Mouse (Mus musculus): ENCODE results near the gene Slc34a3. TPM values are rescaled to one million over a fixed set of nuclear protein-coding genes. Genes with fewer than 3 reads are reported as not detected.

Slc34a3 gene
- total and polyA plus RNA-seq, 3 experiments, result not detected

DNA sequence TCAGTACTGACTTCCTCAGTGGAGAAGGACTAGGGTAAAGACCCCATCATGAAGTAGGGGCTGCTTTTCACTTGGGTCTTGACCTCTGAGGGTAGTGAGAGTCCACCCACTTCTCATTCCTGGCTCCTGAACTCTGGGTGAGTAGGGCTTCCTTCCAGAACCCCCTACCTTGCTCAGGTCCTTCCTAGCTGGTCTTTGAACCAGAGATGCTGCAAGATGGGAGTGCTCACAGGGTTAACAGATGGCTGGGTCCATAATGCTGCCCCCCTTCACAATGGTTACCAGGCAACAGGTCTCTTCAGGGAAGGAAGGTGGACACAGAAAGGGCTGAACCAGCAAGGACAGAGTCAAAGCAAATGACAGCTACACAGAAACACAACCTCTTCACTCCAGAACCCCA, 15.7 kb downstream of the Slc34a3 start, which contains the start of gene Fam166a:
Gene Fam166a (plus strand): TSS at position 301 of the 400 bp plus-strand sequence.
- no peak for DNase-seq (ENCODE audit: extremely low read depth)
- dilution Hi-C loops (cut with MboI; ENCODE audit: extremely low pct_ligation_motif_present, extremely low pct_unique_long_range_greater_than_20kb, low sequenced_read_pairs), result no loop called here
- in situ Hi-C loops (cut with MboI; ENCODE audit: low pct_ligation_motif_present, low pct_unique_long_range_greater_than_20kb, low sequenced_read_pairs), result no loop called here
- Histone ChIP-seq H3K36me3 (replicated peaks in 1 of 2; ENCODE audit: control insufficient read depth in 1 of 2, insufficient read depth in 1 of 2, low read length in 1 of 2) (peaks cover 17 to 21% of the 10 kb centered on the region in 2 experiments), H3K4me3 (replicated peaks in 1 of 3; ENCODE audit: low read depth in 2 of 3, low read length in 2 of 3, poor library complexity in 1 of 3) (no peak within 1 kb of the TSS), H3K4me2 (ENCODE audit: insufficient read depth, low read depth, poor library complexity, severe bottlenecking) (no peak within 1 kb of the TSS), H3K79me2 (replicated peaks; ENCODE audit: control insufficient read depth, extremely low read depth, insufficient read depth, poor library complexity, severe bottlenecking) (peaks cover 5% of the 10 kb centered on the region), H3K27ac (ENCODE audit: insufficient read depth, low read depth) (no peak within 1 kb of the TSS), H3K9ac (ENCODE audit: insufficient read depth, low read depth) (no peak within 1 kb of the TSS), H3K4me1 (ENCODE audit: control insufficient read depth in 1 of 2, insufficient read depth in 2 of 2) (peaks cover 11 to 13% of the 10 kb centered on the region in 2 experiments; a peak in 3 of 4 replicates), H3K9me3 (replicated peaks; ENCODE audit: low read length) (no peaks in the 10 kb centered on the region), H3K27me3 (replicated peaks) (peaks cover 4% of the 10 kb centered on the region)
- TF ChIP-seq CHD1 (IDR thresholded peaks at IDR 0.05; ENCODE audit: low read depth, low read length), result no peak
- no peak for TF ChIP-seq RAD21 (IDR thresholded peaks at IDR 0.05; ENCODE audit: low read depth, low read length)
- no peak for TF ChIP-seq KAT2A (IDR thresholded peaks at IDR 0.05; ENCODE audit: insufficient replicate concordance, low read length)
- TF ChIP-seq POLR2A (IDR thresholded peaks at IDR 0.05; ENCODE audit: low read depth, low read length), result no peak
- no peak for TF ChIP-seq GABPA (IDR thresholded peaks at IDR 0.05; ENCODE audit: insufficient replicate concordance, low read depth, low read length)
- TF ChIP-seq USF1 (IDR thresholded peaks at IDR 0.05; ENCODE audit: low read depth, low read length), result no peak
- TF ChIP-seq ETS1 (conservative IDR thresholded peaks at IDR 0.05; ENCODE audit: low read depth, low read length), result no peak
- no peak for TF ChIP-seq NELFE (IDR thresholded peaks at IDR 0.05; ENCODE audit: low read depth, low read length)
- TF ChIP-seq TBP (conservative IDR thresholded peaks at IDR 0.05; ENCODE audit: low read depth, low read length), result no peak
- TF ChIP-seq RCOR1 (conservative IDR thresholded peaks at IDR 0.05; ENCODE audit: low read depth, low read length), result no peak
- TF ChIP-seq POLR2AphosphoS2 (IDR thresholded peaks at IDR 0.05; ENCODE audit: low read depth, low read length), result no peak
- TF ChIP-seq ZKSCAN1 (IDR thresholded peaks at IDR 0.05; ENCODE audit: borderline replicate concordance, low read depth, low read length), result no peak
- no peak for TF ChIP-seq ZNF384 (IDR thresholded peaks at IDR 0.05; ENCODE audit: low read depth, low read length)
- no peak for TF ChIP-seq IRF4 (IDR thresholded peaks at IDR 0.05; ENCODE audit: low read depth, low read length)
- no peak for TF ChIP-seq HCFC1 (IDR thresholded peaks at IDR 0.05; ENCODE audit: low read depth, low read length)
- no peak for TF ChIP-seq CTCF (conservative IDR thresholded peaks at IDR 0.05 in 1 of 2, IDR thresholded peaks at IDR 0.05 in 1 of 2; ENCODE audit: low read depth in 2 of 2, low read length in 2 of 2)
- TF ChIP-seq BHLHE40 (IDR thresholded peaks at IDR 0.05; ENCODE audit: low read depth, low read length), result no peak

DNA sequence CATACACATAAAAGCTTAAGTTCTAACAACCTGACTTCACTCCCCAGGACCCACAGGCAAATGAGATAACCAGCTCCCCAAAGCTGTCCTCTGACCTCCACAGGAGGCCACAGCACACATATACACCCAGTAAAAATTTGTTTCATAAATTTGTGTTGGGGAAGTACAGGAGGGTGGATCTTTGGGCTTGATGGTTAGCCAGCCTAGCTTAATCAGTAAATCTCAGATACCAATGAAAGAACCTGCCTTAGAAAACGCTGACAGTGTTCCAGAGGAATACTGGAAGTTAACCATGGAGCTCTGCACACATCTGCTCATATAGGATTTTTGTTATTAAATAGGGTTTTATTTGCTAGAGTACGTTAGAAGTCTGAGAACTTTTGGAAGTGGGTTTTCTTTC, 16.5 kb downstream of the Slc34a3 start:
- in situ Hi-C loops (cut with MboI; ENCODE audit: low pct_ligation_motif_present, low pct_unique_long_range_greater_than_20kb, low sequenced_read_pairs) (no loop called here), dilution Hi-C loops (cut with MboI; ENCODE audit: extremely low pct_ligation_motif_present, extremely low pct_unique_long_range_greater_than_20kb, low sequenced_read_pairs) (no loop called here)
- DNase-seq (ENCODE audit: extremely low read depth), result no peak
- Histone ChIP-seq H3K36me3 (replicated peaks in 1 of 2; ENCODE audit: control insufficient read depth in 1 of 2, insufficient read depth in 1 of 2, low read length in 1 of 2) (peaks cover 14% of the 10 kb centered on the region in 2 experiments), H3K4me3 (replicated peaks in 1 of 3; ENCODE audit: low read depth in 2 of 3, low read length in 2 of 3, poor library complexity in 1 of 3) (no peak overlapping the region), H3K79me2 (replicated peaks; ENCODE audit: control insufficient read depth, extremely low read depth, insufficient read depth, poor library complexity, severe bottlenecking) (no peaks in the 10 kb centered on the region), H3K4me1 (ENCODE audit: control insufficient read depth in 1 of 2, insufficient read depth in 2 of 2) (peaks cover 7 to 13% of the 10 kb centered on the region in 2 experiments; a peak in 3 of 4 replicates), H3K27me3 (replicated peaks) (peaks cover 4% of the 10 kb centered on the region), H3K9ac (ENCODE audit: insufficient read depth, low read depth) (no peak overlapping the region), H3K27ac (ENCODE audit: insufficient read depth, low read depth) (no peak overlapping the region), H3K4me2 (ENCODE audit: insufficient read depth, low read depth, poor library complexity, severe bottlenecking) (no peak overlapping the region), H3K9me3 (replicated peaks; ENCODE audit: low read length) (no peaks in the 10 kb centered on the region)
- TF ChIP-seq ETS1 (conservative IDR thresholded peaks at IDR 0.05; ENCODE audit: low read depth, low read length) (no peak), UBTF (IDR thresholded peaks at IDR 0.05; ENCODE audit: low read depth, low read length) (no peak), ZMIZ1 (IDR thresholded peaks at IDR 0.05; ENCODE audit: low read depth, low read length) (no peak), MAX (IDR thresholded peaks at IDR 0.05; ENCODE audit: low read length) (no peak)

All from CH12.LX (cell line).